Mouse (Mus musculus) CH12.LX (cell line): Measurements from ENCODE around the gene Gmpr. TPM values are rescaled to one million over a fixed set of nuclear protein-coding genes. Genes with fewer than 3 reads are reported as not detected.

Source experiments
- DNase-seq: peaks from one replicate; pipeline ENCODE4 v3.0.0-alpha.2; 2013; ENCODE audit errors: extremely low read depth
- H3K27ac ChIP-seq: 2 replicates; pipeline ENCODE4 v1.5.1; 2012; ENCODE audit warnings: low read depth, mild to moderate bottlenecking, control low read depth, moderate library complexity; ENCODE audit not compliant: insufficient read depth
- H3K27me3 ChIP-seq: replicated peaks from 2 replicates; pipeline ENCODE3; 2012; ENCODE audit warnings: inconsistent platforms
- H3K36me3 ChIP-seq, 2 experiments: replicated peaks in 1 of 2; 2 replicates each; pipeline versions ENCODE3 to v1.6.1; 2012; ENCODE audit warnings: inconsistent platforms in 1 of 2, low read length in 1 of 2, mild to moderate bottlenecking in 1 of 2, mixed read lengths in 1 of 2, moderate library complexity in 1 of 2; ENCODE audit not compliant: control insufficient read depth in 1 of 2, insufficient read depth in 1 of 2
- H3K4me1 ChIP-seq, 2 experiments: 2 replicates each; pipeline ENCODE4 v1.6.1; 2012; ENCODE audit warnings: inconsistent platforms in 1 of 2, moderate library complexity in 1 of 2; ENCODE audit not compliant: insufficient read depth in 2 of 2, control insufficient read depth in 1 of 2
- H3K4me2 ChIP-seq: 2 replicates; pipeline ENCODE4 v1.6.1; 2012; ENCODE audit warnings: low read depth, mild to moderate bottlenecking, control low read depth; ENCODE audit not compliant: poor library complexity, insufficient read depth, severe bottlenecking
- H3K4me3 ChIP-seq, 3 experiments: fragments of 150-350 bp in 1 of 3; sonication (generic) in 1 of 3; replicated peaks in 1 of 3; 2 replicates each; pipeline versions ENCODE3 to v1.5.1; 2011 to 2012; ENCODE audit warnings: low read depth in 2 of 3, low read length in 2 of 3, mild to moderate bottlenecking in 2 of 3, moderate library complexity in 2 of 3, control low read depth in 1 of 3, improper control_type of control experiment in 1 of 3, inconsistent platforms in 1 of 3, mixed read lengths in 1 of 3; ENCODE audit not compliant: poor library complexity in 1 of 3
- H3K79me2 ChIP-seq: replicated peaks from 2 replicates; pipeline ENCODE4 v1.6.1; 2012; ENCODE audit warnings: mild to moderate bottlenecking, moderate library complexity; ENCODE audit not compliant: control insufficient read depth, poor library complexity, insufficient read depth, severe bottlenecking; ENCODE audit errors: extremely low read depth
- H3K9ac ChIP-seq: 2 replicates; pipeline ENCODE4 v1.6.1; 2012; ENCODE audit warnings: low read depth, mild to moderate bottlenecking, control low read depth, moderate library complexity; ENCODE audit not compliant: insufficient read depth
- H3K9me3 ChIP-seq: replicated peaks from 2 replicates; pipeline ENCODE3; 2012; ENCODE audit warnings: low read length, inconsistent platforms, mixed read lengths
- BHLHE40 ChIP-seq: IDR thresholded peaks from 2 replicates; pipeline ENCODE4 v1.6.1; 2011; ENCODE audit warnings: mild to moderate bottlenecking, low read depth, low read length, improper control_type of control experiment
- CHD2 ChIP-seq: IDR thresholded peaks from 2 replicates; pipeline ENCODE4 v1.6.1; 2011; ENCODE audit warnings: low read length, improper control_type of control experiment
- CTCF ChIP-seq, 2 experiments: IDR thresholded peaks in 1 of 2; conservative IDR thresholded peaks in 1 of 2; 2 replicates each; pipeline ENCODE4 v1.5.1; 2011 to 2012; ENCODE audit warnings: low read depth in 2 of 2, low read length in 2 of 2, improper control_type of control experiment in 1 of 2, inconsistent platforms in 1 of 2, mild to moderate bottlenecking in 1 of 2, moderate library complexity in 1 of 2
- E2F4 ChIP-seq: IDR thresholded peaks from 2 replicates; pipeline ENCODE4 v1.6.1; 2011; ENCODE audit warnings: low read depth, low read length, improper control_type of control experiment; ENCODE audit not compliant: insufficient replicate concordance
- EP300 ChIP-seq: IDR thresholded peaks from 2 replicates; pipeline ENCODE4 v1.6.1; 2011; ENCODE audit warnings: low read length, improper control_type of control experiment
- HCFC1 ChIP-seq: IDR thresholded peaks from 2 replicates; pipeline ENCODE4 v1.6.1; 2012; ENCODE audit warnings: low read depth, mild to moderate bottlenecking, inconsistent platforms, low read length, improper control_type of control experiment
- JUN ChIP-seq: IDR thresholded peaks from 2 replicates; pipeline ENCODE4 v1.6.1; 2011; ENCODE audit warnings: low read depth, mild to moderate bottlenecking, low read length, improper control_type of control experiment, moderate library complexity; ENCODE audit not compliant: insufficient read depth
- JUND ChIP-seq: conservative IDR thresholded peaks from 2 replicates; pipeline ENCODE4 v1.6.1; 2011; ENCODE audit warnings: low read depth, low read length, improper control_type of control experiment
- KAT2A ChIP-seq: IDR thresholded peaks from 2 replicates; pipeline ENCODE4 v1.6.1; 2012; ENCODE audit warnings: low read length, improper control_type of control experiment, inconsistent platforms; ENCODE audit not compliant: insufficient replicate concordance
- MAFK ChIP-seq: IDR thresholded peaks from 2 replicates; pipeline ENCODE4 v1.6.1; 2011; ENCODE audit warnings: low read length, improper control_type of control experiment; ENCODE audit not compliant: insufficient replicate concordance
- MAX ChIP-seq: IDR thresholded peaks from 2 replicates; pipeline ENCODE4 v1.6.1; 2011; ENCODE audit warnings: low read length, improper control_type of control experiment
- MEF2A ChIP-seq: IDR thresholded peaks from 2 replicates; pipeline ENCODE4 v1.6.1; 2014; ENCODE audit warnings: low read depth, mild to moderate bottlenecking, inconsistent platforms, low read length, improper control_type of control experiment, borderline replicate concordance
- MXI1 ChIP-seq: IDR thresholded peaks from 2 replicates; pipeline ENCODE4 v1.6.1; 2011; ENCODE audit warnings: mild to moderate bottlenecking, low read depth, low read length, improper control_type of control experiment
- NRF1 ChIP-seq: IDR thresholded peaks from 2 replicates; pipeline ENCODE4 v1.6.1; 2014; ENCODE audit warnings: low read depth, mild to moderate bottlenecking, inconsistent platforms, low read length, improper control_type of control experiment, moderate library complexity
- PAX5 ChIP-seq: IDR thresholded peaks from 2 replicates; pipeline ENCODE4 v1.6.1; 2012; ENCODE audit warnings: low read length, inconsistent platforms, mixed read lengths
- POLR2A ChIP-seq: IDR thresholded peaks from 2 replicates; pipeline ENCODE4 v1.6.1; 2011; ENCODE audit warnings: low read depth, mild to moderate bottlenecking, improper control_type of control experiment, low read length
- POLR2AphosphoS2 ChIP-seq: IDR thresholded peaks from 2 replicates; pipeline ENCODE4 v1.6.1; 2011; ENCODE audit warnings: low read depth, low read length, improper control_type of control experiment
- RCOR1 ChIP-seq: conservative IDR thresholded peaks from 2 replicates; pipeline ENCODE4 v1.6.1; 2012; ENCODE audit warnings: low read depth, mild to moderate bottlenecking, inconsistent platforms, low read length, improper control_type of control experiment
- SIN3A ChIP-seq: IDR thresholded peaks from 2 replicates; pipeline ENCODE4 v1.6.1; 2012; ENCODE audit warnings: low read length, improper control_type of control experiment, inconsistent platforms
- SMC3 ChIP-seq: IDR thresholded peaks from 2 replicates; pipeline ENCODE4 v1.6.1; 2011; ENCODE audit warnings: low read depth, low read length, improper control_type of control experiment
- TBP ChIP-seq: conservative IDR thresholded peaks from 2 replicates; pipeline ENCODE4 v1.6.1; 2011; ENCODE audit warnings: low read depth, low read length, improper control_type of control experiment
- TCF12 ChIP-seq: IDR thresholded peaks from 2 replicates; pipeline ENCODE4 v1.6.1; 2014; ENCODE audit warnings: low read depth, mild to moderate bottlenecking, inconsistent platforms, low read length, improper control_type of control experiment
- UBTF ChIP-seq: IDR thresholded peaks from 2 replicates; pipeline ENCODE4 v1.6.1; 2012; ENCODE audit warnings: low read depth, mild to moderate bottlenecking, inconsistent platforms, low read length, improper control_type of control experiment, moderate library complexity
- USF1 ChIP-seq: IDR thresholded peaks from 2 replicates; pipeline ENCODE4 v1.6.1; 2014; ENCODE audit warnings: low read depth, mild to moderate bottlenecking, inconsistent platforms, low read length, improper control_type of control experiment
- USF2 ChIP-seq: conservative IDR thresholded peaks from 2 replicates; pipeline ENCODE4 v1.6.1; 2011; ENCODE audit warnings: low read depth, low read length, improper control_type of control experiment
- ZC3H11A ChIP-seq: IDR thresholded peaks from 2 replicates; pipeline ENCODE4 v1.6.1; 2012; ENCODE audit warnings: low read depth, mild to moderate bottlenecking, inconsistent platforms, low read length, improper control_type of control experiment
- ZMIZ1 ChIP-seq: IDR thresholded peaks from 2 replicates; pipeline ENCODE4 v1.6.1; 2012; ENCODE audit warnings: low read depth, mild to moderate bottlenecking, inconsistent platforms, low read length, improper control_type of control experiment
- dilution Hi-C: fragments of 300-500 bp; cut with MboI; formaldehyde crosslinking; loops from 2 replicates; pipeline ENCODE4 v1.14.3; 2020; ENCODE audit warnings: low sequenced_read_pairs; ENCODE audit not compliant: extremely low pct_unique_long_range_greater_than_20kb, extremely low pct_ligation_motif_present
- in situ Hi-C: fragments of 300-500 bp; cut with MboI; formaldehyde crosslinking; loops from 3 replicates; pipeline ENCODE4 v1.14.3; 2019; ENCODE audit warnings: low sequenced_read_pairs, low pct_ligation_motif_present, low pct_unique_long_range_greater_than_20kb, mixed read lengths
- polyA plus RNA-seq: library from polyadenylated mRNA; unstranded; fragments of >175 nt; gene quantifications from 2 replicates; pipeline ENCODE4 v1.2.1, GENCODE M21; 2012; ENCODE audit warnings: low read depth; ENCODE audit not compliant: insufficient read length
- total RNA-seq, 2 experiments: library from RNA; depleted of rRNA; stranded (reverse); fragments of 300-350 nt in 1 of 2; fragments of >200 nt in 1 of 2; gene quantifications; 2 replicates each; pipeline ENCODE4 v1.2.3; 2012 to 2014

Gene Gmpr
- total and polyA plus RNA-seq, 3 experiments: 0.55 to 2.2 (median 1.0) TPM

- 0 out of 2 replicates have a peak, but pooled peaks cover 5% of the 10 kb centered on the region for H3K79me2 ChIP-seq
- dilution Hi-C loops: no loop called here
- TF ChIP-seq MXI1 (no peak), EP300 (no peak), BHLHE40 (no peak), UBTF (no peak), JUND (no peak), MAFK (no peak), JUN (no peak), ZMIZ1 (no peak), KAT2A (no peak), NRF1 (no peak), E2F4 (no peak), CHD2 (no peak), HCFC1 (no peak), TBP (no peak), RCOR1 (no peak), SMC3 (no peak)
- TF ChIP-seq, all 38 proteins: peak for 0
- Histone ChIP-seq H3K4me2 (no peak overlapping the region), H3K4me1 (peaks cover 0 to 15% of the 10 kb centered on the region in 2 experiments; a peak in 2 of 4 replicates), H3K27ac (no peak overlapping the region), H3K27me3 (no peaks in the 10 kb centered on the region), H3K9ac (no peak overlapping the region), H3K4me3 (no peak overlapping the region), H3K36me3 (peaks cover 2 to 68% of the 10 kb centered on the region in 2 experiments), H3K9me3 (no peaks in the 10 kb centered on the region)
- in situ Hi-C loops: no loop called here
- DNase-seq: no peak
Observed at GRCm38 (mm10) chr13:45593914-45594313, 86.7 kb downstream of the Gmpr start.

- Histone ChIP-seq H3K36me3 (peaks cover 2 to 62% of the 10 kb centered on the region in 2 experiments), H3K9me3 (no peaks in the 10 kb centered on the region)
- TF ChIP-seq UBTF: no peak
- no peak for TF ChIP-seq TCF12
- TF ChIP-seq SMC3: no peak
- no peak for TF ChIP-seq ZC3H11A
- TF ChIP-seq KAT2A: no peak
- TF ChIP-seq PAX5: no peak
- TF ChIP-seq SIN3A: no peak
- TF ChIP-seq MAX: no peak
- TF ChIP-seq MEF2A: no peak
- TF ChIP-seq USF1: no peak
- no peak for TF ChIP-seq POLR2AphosphoS2
- no peak for TF ChIP-seq POLR2A
- TF ChIP-seq EP300: no peak
- TF ChIP-seq ZMIZ1: no peak
- TF ChIP-seq CHD2: no peak
- no peak for TF ChIP-seq CTCF (conservative IDR thresholded peaks at IDR 0.05 in 1 of 2, IDR thresholded peaks at IDR 0.05 in 1 of 2; ENCODE audit: low read depth in 2 of 2, low read length in 2 of 2)
- TF ChIP-seq USF2: no peak
- TF ChIP-seq, all 38 proteins: peak for 0
- no peak overlapping the region for H3K4me2 ChIP-seq
- no peak overlapping the region for H3K27ac ChIP-seq
- no peak for DNase-seq
- no peak overlapping the region for H3K9ac ChIP-seq
- H3K4me3 ChIP-seq: no peak overlapping the region
- H3K79me2 ChIP-seq: 0 out of 2 replicates have a peak, but pooled peaks cover 2% of the 10 kb centered on the region
- peaks cover 0 to 16% of the 10 kb centered on the region in 2 experiments; a peak in 2 of 4 replicates for H3K4me1 ChIP-seq
- dilution Hi-C loops: no loop called here
- no peaks in the 10 kb centered on the region for H3K27me3 ChIP-seq
- in situ Hi-C loops: no loop called here
Observed at GRCm38 (mm10) chr13:45595416-45595815, 88.2 kb downstream of the Gmpr start.
